Mouse (Mus musculus): Measurements from ENCODE around the gene Gtf2a2. TPM values are rescaled to one million over a fixed set of nuclear protein-coding genes. Genes with fewer than 3 reads are reported as not detected.

Gtf2a2 gene
- polyA plus RNA-seq, 1 experiment from 2014 or later: 200 TPM

DNA sequence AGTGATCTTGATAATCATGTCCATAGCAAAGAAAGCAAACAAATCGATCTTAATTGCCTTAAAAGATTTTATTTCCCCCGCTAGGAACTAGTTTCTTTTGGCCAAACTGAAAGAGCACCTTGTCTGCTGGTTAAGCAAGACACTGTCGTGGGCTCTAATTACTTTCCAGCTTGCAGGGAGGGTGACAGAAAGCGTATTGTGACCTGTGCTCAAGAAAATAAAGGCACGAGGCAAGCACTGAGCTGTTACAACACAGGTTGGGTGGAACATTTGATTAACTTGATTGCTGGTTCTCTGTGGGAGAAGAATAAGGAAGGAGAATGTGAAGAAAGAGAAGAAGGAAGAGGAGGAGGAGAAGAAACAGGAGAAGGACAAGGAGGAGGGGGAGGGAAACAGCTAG is 35.9 kb downstream of the Gtf2a2 start:
- H3K27ac ChIP-seq: peak overlapping the region; percentile 17; the same call in 1 of the 2 replicates
- H3K4me3 ChIP-seq: no peak overlapping the region
- H3K4me1 ChIP-seq: peaks cover 28% of the 10 kb centered on the region
- H3K27me3 ChIP-seq (ENCODE audit: low read depth, poor library complexity, severe bottlenecking): no peaks in the 10 kb centered on the region
- no peak for DNase-seq (ENCODE audit: low spot score)
- H3K36me3 ChIP-seq: no peaks in the 10 kb centered on the region
- no peaks in the 10 kb centered on the region for H3K9me3 ChIP-seq (replicated peaks)
- WGBS: 54% methylated on average over 5 of the region's 5 CpGs

- Histone ChIP-seq H3K36me3 (no peaks in the 10 kb centered on the region), H3K27ac (peak overlapping the region; percentile 56), H3K27me3 (ENCODE audit: low read depth, poor library complexity, severe bottlenecking) (no peaks in the 10 kb centered on the region), H3K4me3 (no peak overlapping the region), H3K4me1 (peaks cover 28% of the 10 kb centered on the region), H3K9me3 (replicated peaks) (no peaks in the 10 kb centered on the region)
- no peak for DNase-seq (ENCODE audit: low spot score)
- WGBS: 52% methylated on average over 6 of the region's 6 CpGs
Observed at GRCm38 (mm10) chr9:70048751-70049415, 36.5 kb downstream of the Gtf2a2 start.

GRCm38 (mm10) chr9:70049416-70049783 is 37.0 kb downstream of the Gtf2a2 start:
- Histone ChIP-seq H3K27me3 (ENCODE audit: low read depth, poor library complexity, severe bottlenecking) (no peaks in the 10 kb centered on the region), H3K4me1 (peaks cover 28% of the 10 kb centered on the region), H3K27ac (peak overlapping the region; percentile 56; the same call in 1 of the 2 replicates), H3K36me3 (no peaks in the 10 kb centered on the region), H3K9me3 (replicated peaks) (no peaks in the 10 kb centered on the region), H3K4me3 (no peak overlapping the region)
- no peak for DNase-seq (ENCODE audit: low spot score)
- WGBS: 40% methylated on average over 3 of the region's 3 CpGs

- DNase-seq (ENCODE audit: low spot score): no peak
- WGBS: 61% methylated on average over 8 of the region's 8 CpGs
- Histone ChIP-seq H3K4me3 (no peak overlapping the region), H3K27me3 (ENCODE audit: low read depth, poor library complexity, severe bottlenecking) (no peaks in the 10 kb centered on the region), H3K9me3 (replicated peaks) (no peaks in the 10 kb centered on the region), H3K27ac (peak overlapping the region; percentile 56; the same call in 1 of the 2 replicates), H3K36me3 (no peaks in the 10 kb centered on the region), H3K4me1 (peaks cover 28% of the 10 kb centered on the region)
Observed at GRCm38 (mm10) chr9:70049839-70050238, 37.5 kb downstream of the Gtf2a2 start.

- Histone ChIP-seq H3K4me3 (no peak overlapping the region), H3K9me3 (replicated peaks) (no peaks in the 10 kb centered on the region), H3K27me3 (ENCODE audit: low read depth, poor library complexity, severe bottlenecking) (no peaks in the 10 kb centered on the region), H3K27ac (no peak overlapping the region), H3K36me3 (no peaks in the 10 kb centered on the region), H3K4me1 (peaks cover 31% of the 10 kb centered on the region)
- WGBS: 70% methylated on average over 3 of the region's 3 CpGs
- no peak for DNase-seq (ENCODE audit: low spot score)
Observed at GRCm38 (mm10) chr9:70052730-70053129, 40.4 kb downstream of the Gtf2a2 start.

DNA sequence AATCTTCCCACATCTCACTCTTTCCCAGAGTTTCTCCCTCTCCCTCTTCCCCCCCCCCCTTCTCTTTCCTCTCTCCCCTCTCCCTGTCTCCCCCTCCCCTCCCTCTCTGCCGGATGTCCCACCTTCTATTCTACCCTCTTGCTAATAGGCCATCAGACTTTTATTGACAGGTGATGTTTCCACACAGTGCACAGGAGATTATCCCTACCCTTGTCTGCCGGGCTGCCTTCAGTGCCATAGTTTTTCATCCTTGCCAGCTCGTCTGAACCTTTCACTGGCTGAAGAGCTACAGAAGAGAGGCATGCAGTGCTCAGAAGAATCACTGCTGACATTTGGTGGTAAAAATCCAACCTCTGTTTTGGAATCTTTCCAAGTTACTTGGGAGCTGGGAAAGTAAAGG is 41.1 kb downstream of the Gtf2a2 start:
- 54% methylated on average over 3 of the region's 3 CpGs for WGBS
- H3K4me1 ChIP-seq: peaks cover 24% of the 10 kb centered on the region
- H3K27me3 ChIP-seq (ENCODE audit: low read depth, poor library complexity, severe bottlenecking): no peaks in the 10 kb centered on the region

GRCm38 (mm10) chr9:70062012-70062411 is 49.7 kb downstream of the Gtf2a2 start:
- no peak overlapping the region for H3K27ac ChIP-seq
- H3K4me3 ChIP-seq: no peak overlapping the region
- no peaks in the 10 kb centered on the region for H3K9me3 ChIP-seq (replicated peaks)
- no peaks in the 10 kb centered on the region for H3K27me3 ChIP-seq (ENCODE audit: low read depth, poor library complexity, severe bottlenecking)
- WGBS: 90% methylated on average over 3 of the region's 3 CpGs
- no peaks in the 10 kb centered on the region for H3K36me3 ChIP-seq
- no peak for DNase-seq (ENCODE audit: low spot score)
- no peaks in the 10 kb centered on the region for H3K4me1 ChIP-seq

More for the DNA sequence above, 41.1 kb downstream of the Gtf2a2 start:
- H3K36me3 ChIP-seq: no peaks in the 10 kb centered on the region
- H3K27ac ChIP-seq: no peak overlapping the region
- no peak overlapping the region for H3K4me3 ChIP-seq
- H3K9me3 ChIP-seq (replicated peaks): no peaks in the 10 kb centered on the region
- no peak for DNase-seq (ENCODE audit: low spot score)

DNA sequence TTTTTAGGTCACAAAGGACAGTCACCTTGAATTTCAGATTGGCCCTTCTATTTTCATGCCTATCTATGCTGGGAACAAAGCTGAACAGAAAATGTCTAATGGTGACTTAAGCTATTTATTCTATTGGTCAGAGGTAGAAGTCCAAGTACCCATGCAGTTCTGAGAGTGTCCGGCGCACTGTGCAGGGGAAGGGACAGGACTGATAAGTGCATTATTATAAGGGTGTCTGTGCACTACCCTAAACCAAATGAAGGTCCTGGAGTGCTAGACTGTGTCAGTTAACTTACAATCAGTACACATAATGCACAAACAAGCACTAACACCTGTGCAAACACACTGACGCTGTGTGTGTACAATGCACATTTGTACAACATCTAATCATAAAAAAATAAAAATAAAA is 55.1 kb downstream of the Gtf2a2 start:
- H3K4me3 ChIP-seq: no peak overlapping the region
- no peak for DNase-seq (ENCODE audit: low spot score)
- no peaks in the 10 kb centered on the region for H3K36me3 ChIP-seq
- WGBS: 96% methylated on average over 3 of the region's 3 CpGs
- no peaks in the 10 kb centered on the region for H3K9me3 ChIP-seq (replicated peaks)
- H3K4me1 ChIP-seq: no peaks in the 10 kb centered on the region
- no peaks in the 10 kb centered on the region for H3K27me3 ChIP-seq (ENCODE audit: low read depth, poor library complexity, severe bottlenecking)
- H3K27ac ChIP-seq: no peak overlapping the region

DNA sequence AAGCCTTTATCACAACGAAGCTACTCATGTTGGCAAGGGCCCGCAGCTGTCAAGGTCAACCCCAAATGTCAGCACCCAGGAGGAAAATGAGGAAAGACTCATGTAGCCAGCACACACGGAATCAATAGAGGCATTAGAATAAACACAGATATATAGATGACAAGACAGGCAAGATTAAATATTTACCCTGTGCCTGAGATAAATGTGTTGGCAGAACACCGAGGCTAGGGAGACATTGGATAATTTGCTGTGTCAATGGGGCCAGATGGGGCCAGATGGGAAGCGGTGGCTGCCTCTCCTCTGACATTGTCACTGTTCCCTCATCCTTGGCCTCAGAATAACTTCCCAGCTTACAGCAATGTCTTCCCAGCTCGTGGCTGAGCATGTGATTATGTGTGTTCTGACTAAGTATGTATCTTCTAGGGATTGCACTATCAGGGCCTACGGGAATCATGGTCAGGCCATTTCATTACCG is 57.6 kb downstream of the Gtf2a2 start:
- WGBS: 83% methylated on average over 8 of the region's 8 CpGs
- no peaks in the 10 kb centered on the region for H3K27me3 ChIP-seq (ENCODE audit: low read depth, poor library complexity, severe bottlenecking)
- DNase-seq (ENCODE audit: low spot score): no peak

DNA sequence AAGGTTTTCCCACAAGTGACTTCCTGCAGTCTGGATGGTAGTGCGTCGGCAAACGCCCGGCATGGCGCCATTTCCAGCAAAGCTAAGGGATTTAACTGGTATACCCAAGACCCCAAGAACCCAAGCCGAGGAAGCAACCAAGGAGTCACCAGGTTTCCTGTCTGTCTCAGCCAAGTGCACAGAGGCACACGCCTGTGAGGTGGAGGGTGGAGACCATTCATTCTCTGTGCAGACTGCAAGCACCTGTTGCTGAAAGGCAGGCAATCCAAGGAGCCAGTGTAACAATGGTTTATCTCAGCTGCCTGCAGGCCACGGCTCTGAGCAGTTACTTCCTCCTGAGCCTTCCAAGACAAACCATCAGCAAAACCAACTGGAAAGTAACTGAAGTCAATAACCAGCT is 60.0 kb downstream of the Gtf2a2 start:
- Histone ChIP-seq H3K9me3 (replicated peaks) (no peaks in the 10 kb centered on the region), H3K36me3 (no peaks in the 10 kb centered on the region), H3K4me1 (no peaks in the 10 kb centered on the region), H3K27me3 (ENCODE audit: low read depth, poor library complexity, severe bottlenecking) (no peaks in the 10 kb centered on the region), H3K27ac (no peak overlapping the region), H3K4me3 (no peak overlapping the region)
- no peak for DNase-seq (ENCODE audit: low spot score)
- WGBS: 92% methylated on average over 8 of the region's 8 CpGs

More for the DNA sequence above, 57.6 kb downstream of the Gtf2a2 start:
- no peak overlapping the region for H3K4me3 ChIP-seq
- H3K27ac ChIP-seq: no peak overlapping the region
- H3K36me3 ChIP-seq: no peaks in the 10 kb centered on the region
- H3K9me3 ChIP-seq (replicated peaks): no peaks in the 10 kb centered on the region
- no peaks in the 10 kb centered on the region for H3K4me1 ChIP-seq

Other genes starting within 250 kb of the Gtf2a2 start
- 96.3 and 109 TPM in 2 replicates for gene Bnip2, start 23.1 kb upstream of the Gtf2a2 start, polyA plus RNA-seq (2016; fragmentation: Nextera tagmentation; extraction: Ambion mirVana)
- gene Gcnt3, start 25.5 kb downstream of the Gtf2a2 start, polyA plus RNA-seq (2016; fragmentation: Nextera tagmentation; extraction: Ambion mirVana): not detected in 2 replicates
- 1.6 and 2.1 TPM in 2 replicates for gene Fam81a, start 130.0 kb downstream of the Gtf2a2 start, polyA plus RNA-seq (2016; fragmentation: Nextera tagmentation; extraction: Ambion mirVana)
- gene Myo1e, start 194.8 kb downstream of the Gtf2a2 start, polyA plus RNA-seq (2016; fragmentation: Nextera tagmentation; extraction: Ambion mirVana): 13.3 and 18.9 TPM in 2 replicates

Measured in limb, embryonic 10.5 days (tissue).